Mouse (Mus musculus): ENCODE results near the gene Fam19a4. TPM values are rescaled to one million over a fixed set of nuclear protein-coding genes. Genes with fewer than 3 reads are reported as not detected.

Fam19a4 gene
- total RNA-seq (2023), result not detected

GRCm38 (mm10) chr6:97060074-97060681, at the start of gene Fam19a4:
TSS of gene Fam19a4 (minus strand) at chr6:97060413.

Other genes starting within 250 kb of the Fam19a4 start
- gene Eogt, start 88.8 kb upstream of the Fam19a4 start, total RNA-seq (2023), result 19.3 TPM
- gene Tmf1, start 118.7 kb upstream of the Fam19a4 start, total RNA-seq (2023), result 61.3 TPM
- 61.5 TPM for gene Uba3, start 145.2 kb upstream of the Fam19a4 start, total RNA-seq (2023)
- gene Arl6ip5, start 150.3 kb upstream of the Fam19a4 start, total RNA-seq (2023), result 140 TPM
- not detected for gene Lmod3, start 192.3 kb upstream of the Fam19a4 start, total RNA-seq (2023)

Data from CD4-positive naive resting alpha-beta T cell, adult 76 days (primary cell).